Mouse (Mus musculus) myocyte (in vitro differentiated cells): Measurements from ENCODE around the gene Iqgap2.

Experiments used
- E2F4 ChIP-seq: IDR thresholded peaks from one replicate; pipeline ENCODE4 v1.6.1; 2011; ENCODE audit warnings: mild to moderate bottlenecking, control low read depth, moderate library complexity; ENCODE audit not compliant: insufficient read depth
- MYOG ChIP-seq, 3 experiments: IDR thresholded peaks; one replicate each; pipeline ENCODE4 v1.6.1; 2011; ENCODE audit warnings: control low read depth in 2 of 3, low read depth in 2 of 3, mild to moderate bottlenecking in 2 of 3; ENCODE audit not compliant: insufficient read length in 2 of 3, control insufficient read depth in 1 of 3, insufficient read depth in 1 of 3
- POLR2A ChIP-seq: IDR thresholded peaks from one replicate; pipeline ENCODE4 v1.6.1; 2011; ENCODE audit warnings: low read depth, mild to moderate bottlenecking, control low read depth, moderate library complexity; ENCODE audit not compliant: insufficient read length
- POLR2AphosphoS2 ChIP-seq: IDR thresholded peaks from one replicate; pipeline ENCODE4 v1.6.1; 2011; ENCODE audit warnings: low read depth, control low read depth; ENCODE audit not compliant: insufficient read length

DNA sequence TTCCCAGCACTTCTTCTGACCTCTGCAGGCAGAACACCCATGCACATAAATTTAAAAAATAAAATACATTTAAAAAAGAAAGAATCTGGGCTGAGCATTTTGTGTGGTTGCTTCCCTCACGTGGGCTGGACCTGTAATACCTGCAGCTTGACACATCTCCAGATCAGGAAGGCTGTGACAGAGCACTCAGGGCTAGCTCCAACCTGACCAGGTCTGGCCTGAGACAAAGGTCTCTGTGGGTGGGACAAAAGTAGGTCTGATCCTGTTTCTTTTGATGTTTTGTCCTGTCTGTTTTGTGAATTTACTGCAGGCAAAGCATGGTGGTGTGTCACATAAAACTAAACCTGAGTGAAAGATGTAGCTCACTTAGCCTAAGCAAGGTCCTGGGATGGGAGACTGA lies 309.9 kb downstream of the Iqgap2 start:
- no peak for TF ChIP-seq POLR2A
- TF ChIP-seq POLR2AphosphoS2 = no peak
- TF ChIP-seq E2F4 = no peak
- TF ChIP-seq MYOG (IDR thresholded peaks at IDR 0.05; ENCODE audit: control insufficient read depth in 1 of 3, insufficient read depth in 1 of 3, insufficient read length in 2 of 3, low read depth in 2 of 3) = no peak
